Mouse (Mus musculus): ENCODE results near the gene Ubxn6.
"Not testable (repeated sequence)": the region's sequence is repeated elsewhere in the genome, so short reads cannot be mapped to it uniquely, and the experiment has no call there.

Ubxn6 gene

DNA sequence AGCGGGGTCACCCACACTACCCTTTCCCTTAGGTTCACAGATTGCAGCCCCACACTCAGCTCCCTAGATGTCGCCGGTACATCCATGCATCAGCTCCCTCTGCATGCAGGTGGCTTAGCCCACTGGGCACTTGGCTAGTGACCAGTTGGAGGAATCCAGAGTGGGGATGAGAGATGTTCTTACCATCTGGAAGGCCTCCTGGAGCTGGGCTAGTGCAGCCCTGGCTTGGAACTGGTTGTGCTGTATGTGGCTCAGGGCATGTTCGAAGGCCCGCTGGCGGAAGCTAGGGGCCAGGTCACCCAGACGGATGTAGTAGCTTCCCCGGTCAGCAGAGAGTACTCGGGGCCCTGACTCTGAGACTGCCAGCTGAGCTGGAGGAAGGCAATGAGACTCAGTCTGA, 28.1 kb upstream of the Ubxn6 start:
- DNase-seq (ENCODE audit: inconsistent age in 2 of 2, low spot score in 1 of 2), result peak in 1 of 2 experiments; percentile 51

DNA sequence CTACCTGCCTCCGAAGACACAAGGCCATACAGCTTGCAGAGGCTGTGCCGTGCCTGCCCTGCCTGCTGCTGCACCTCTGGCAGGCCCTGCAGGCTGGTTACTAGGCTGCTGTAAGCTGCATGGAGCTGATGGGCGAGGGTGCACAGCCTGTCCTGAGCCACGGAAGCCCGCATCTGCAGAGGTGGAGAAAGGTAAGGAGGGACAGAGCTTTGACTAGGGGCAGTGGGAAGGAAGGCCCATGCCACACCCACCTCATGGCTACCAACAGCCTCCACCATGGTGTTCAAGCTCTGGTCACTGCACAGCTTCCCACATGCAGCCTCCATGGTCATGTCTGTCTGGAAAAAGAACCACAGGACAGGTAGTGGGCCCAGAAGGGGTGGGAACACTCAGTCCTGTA, 27.3 kb upstream of the Ubxn6 start:
- peak in 1 of 2 experiments; percentile 50 for DNase-seq (ENCODE audit: inconsistent age in 2 of 2, low spot score in 1 of 2)

- peak; percentile 50 to 67 for DNase-seq (ENCODE audit: inconsistent age in 2 of 2, low spot score in 1 of 2)
These were observed 26.0 kb upstream of the Ubxn6 start for GRCm38 (mm10) chr17:56100811-56101210.

DNA sequence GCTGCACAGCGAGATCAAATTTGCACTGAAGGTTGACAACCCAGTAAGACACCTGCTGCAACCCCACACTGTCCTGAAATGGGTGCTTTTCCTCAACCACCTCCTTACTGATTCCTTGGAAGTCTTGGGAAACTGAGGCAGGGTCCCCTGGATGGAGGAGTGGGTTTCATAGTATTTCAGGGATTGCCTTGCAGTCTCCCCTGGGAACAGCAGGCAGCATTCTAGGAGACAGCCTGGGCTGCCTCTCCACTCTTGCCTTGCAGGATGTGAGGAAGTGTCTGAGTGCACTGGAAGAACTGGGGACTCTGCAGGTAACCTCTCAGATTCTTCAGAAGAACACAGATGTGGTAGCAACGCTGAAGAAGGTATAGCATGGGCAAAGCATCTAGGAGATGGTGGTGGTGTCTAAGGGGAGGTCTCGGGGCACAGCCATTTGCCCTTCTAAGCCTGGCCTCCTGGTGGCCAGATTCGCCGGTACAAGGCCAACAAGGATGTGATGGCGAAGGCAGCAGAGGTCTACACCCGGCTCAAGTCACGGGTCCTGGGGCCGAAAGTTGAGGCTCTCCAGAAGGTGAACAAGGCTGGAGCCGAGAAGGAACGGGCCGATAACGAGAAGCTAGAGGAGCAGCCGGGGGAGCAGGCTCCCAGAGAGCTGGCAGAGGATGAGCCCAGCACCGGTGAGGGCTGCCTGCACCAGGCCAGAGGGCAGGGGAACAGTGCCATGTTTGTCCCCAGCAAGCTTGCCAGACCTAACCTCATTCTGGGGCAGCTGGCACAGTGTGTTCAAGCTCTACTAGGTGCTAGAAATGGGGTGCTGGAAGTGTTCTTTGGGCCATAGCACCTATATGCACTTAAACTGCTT, 24.1 kb upstream of the Ubxn6 start:
- DNase-seq (ENCODE audit: inconsistent age in 2 of 2, low spot score in 1 of 2), result no peak

DNA sequence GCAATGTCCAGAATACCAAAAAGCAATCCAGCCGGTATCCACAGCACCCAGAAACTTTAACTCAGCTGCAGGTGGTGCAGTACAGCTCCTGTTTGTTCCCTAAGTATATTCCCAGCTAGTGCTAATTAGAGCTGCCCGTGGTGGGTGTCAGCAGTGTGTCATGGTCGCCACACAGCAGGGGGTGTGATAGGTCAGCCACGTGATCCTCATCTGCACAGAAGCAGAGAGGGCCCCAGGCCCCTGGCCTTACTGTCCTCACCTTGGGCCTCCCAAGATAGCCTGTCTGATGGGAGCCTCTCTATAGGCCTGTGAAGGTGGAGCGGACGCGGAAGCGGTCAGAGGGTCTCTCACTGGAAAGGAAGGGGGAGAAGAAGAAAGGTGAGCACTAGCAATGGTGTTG, 23.4 kb upstream of the Ubxn6 start:
- DNase-seq (ENCODE audit: inconsistent age in 2 of 2, low spot score in 1 of 2), result no peak

GRCm38 (mm10) chr17:56096883-56097282, 22.1 kb upstream of the Ubxn6 start:
- DNase-seq (ENCODE audit: inconsistent age in 2 of 2, low spot score in 1 of 2), result no peak

- DNase-seq (ENCODE audit: inconsistent age in 2 of 2, low spot score in 1 of 2), result peak; percentile 67 to 82
These were observed 18.0 kb upstream of the Ubxn6 start for GRCm38 (mm10) chr17:56092794-56093193.

- DNase-seq (ENCODE audit: inconsistent age in 2 of 2, low spot score in 1 of 2), result no peak
These were observed 17.5 kb upstream of the Ubxn6 start for GRCm38 (mm10) chr17:56092312-56092711.

DNA sequence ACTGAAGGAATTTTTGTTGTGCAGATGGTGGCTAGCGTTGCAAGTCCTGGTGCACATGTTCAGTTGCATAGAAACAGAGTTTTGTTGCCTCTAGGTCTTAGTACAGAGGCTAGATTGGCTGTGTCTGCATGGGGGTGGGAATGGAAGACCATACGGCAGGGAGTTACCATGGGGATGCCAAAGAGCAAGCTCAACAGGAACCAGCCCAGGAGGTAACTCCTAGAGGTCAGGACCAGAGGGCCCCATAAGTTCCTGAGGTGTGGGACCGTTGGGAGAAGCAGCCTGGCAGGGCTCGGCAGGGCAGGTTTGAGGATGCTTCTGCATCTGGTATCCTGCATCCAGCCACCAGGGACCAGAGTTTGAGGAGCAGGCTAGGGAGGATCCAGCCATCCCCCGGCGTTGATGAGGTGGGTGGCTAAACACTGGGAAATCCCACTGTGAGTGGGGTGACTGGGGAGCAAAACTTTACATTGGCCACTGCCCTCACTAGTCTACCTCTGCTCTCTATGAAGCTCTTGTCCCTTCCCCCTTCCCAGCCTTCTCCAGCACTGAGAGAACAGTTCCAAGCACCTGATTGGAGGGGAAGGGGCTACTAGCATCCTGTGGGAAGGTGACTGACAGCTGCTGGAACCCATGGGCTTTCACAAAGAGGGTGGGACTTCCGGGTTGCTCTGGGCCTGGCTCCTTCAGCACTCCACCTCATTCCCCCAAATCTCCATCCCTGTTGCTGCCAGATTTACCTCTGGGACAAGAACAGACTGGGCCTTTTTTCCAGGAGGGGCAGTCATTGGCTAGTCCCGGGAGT, 6.2 kb upstream of the Ubxn6 start:
- DNase-seq (ENCODE audit: inconsistent age in 2 of 2, low spot score in 1 of 2), result peak in 1 of 2 experiments; percentile 57

GRCm38 (mm10) chr17:56079921-56080320, 5.1 kb upstream of the Ubxn6 start:
- peak; percentile 52 to 81 for DNase-seq (ENCODE audit: inconsistent age in 2 of 2, low spot score in 1 of 2)

GRCm38 (mm10) chr17:56078880-56079795, 4.3 kb upstream of the Ubxn6 start, which contains the start of gene Hdgfl2:
Hdgfl2 (plus strand) TSS chr17:56079634.
- DNase-seq (ENCODE audit: inconsistent age in 2 of 2, low spot score in 1 of 2), result peak; percentile 100

DNA sequence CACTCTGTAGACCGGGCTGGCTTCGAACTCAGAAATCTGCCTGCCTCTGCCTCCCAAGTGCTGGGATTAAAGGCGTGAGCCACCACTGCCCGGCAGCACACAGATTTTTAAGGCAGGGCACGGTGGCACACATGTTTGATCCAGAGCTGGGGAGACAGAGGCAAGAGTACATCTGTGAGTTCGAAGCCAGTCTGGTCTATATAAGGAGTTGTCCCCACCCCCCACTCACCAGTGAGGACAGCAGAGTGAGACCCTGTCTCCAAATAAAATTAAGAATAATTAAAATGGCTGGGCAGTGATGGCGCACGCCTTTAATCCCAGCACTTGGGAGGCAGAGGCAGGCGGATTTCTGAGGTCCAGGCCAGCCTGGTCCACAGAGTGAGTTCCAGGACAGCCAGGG, 3.5 kb upstream of the Ubxn6 start:
- peak; percentile 62 to 74 for DNase-seq (ENCODE audit: inconsistent age in 2 of 2, low spot score in 1 of 2)

GRCm38 (mm10) chr17:56077523-56077922, 2.7 kb upstream of the Ubxn6 start:
- no peak for DNase-seq (ENCODE audit: inconsistent age in 2 of 2, low spot score in 1 of 2)

GRCm38 (mm10) chr17:56074097-56074826, 566 bp downstream of the Ubxn6 start:
- peak; percentile 91 to 97 for DNase-seq (ENCODE audit: inconsistent age in 2 of 2, low spot score in 1 of 2)

DNA sequence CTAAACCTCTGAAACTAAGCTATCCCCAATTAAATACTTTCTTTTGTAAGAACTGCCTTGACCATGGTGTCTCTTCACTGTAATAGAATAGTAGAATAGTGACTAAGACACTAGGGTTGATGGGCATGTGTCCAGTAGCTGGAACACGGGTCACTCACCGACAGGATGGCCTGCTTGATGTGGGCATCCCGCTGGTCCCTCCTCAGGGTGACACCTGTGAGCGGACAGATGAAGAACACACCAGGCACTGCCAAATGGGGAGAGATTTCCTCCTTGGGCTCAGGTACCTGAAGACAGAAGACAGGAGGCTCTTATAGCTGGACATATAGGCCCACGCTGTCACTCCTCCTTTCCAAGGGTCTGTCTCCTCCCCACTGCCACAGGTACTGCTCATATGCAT, 2.6 kb downstream of the Ubxn6 start:
- DNase-seq (ENCODE audit: inconsistent age in 2 of 2, low spot score in 1 of 2), result no peak

GRCm38 (mm10) chr17:56071126-56071525, 3.7 kb downstream of the Ubxn6 start:
- DNase-seq (ENCODE audit: inconsistent age in 2 of 2, low spot score in 1 of 2), result no peak

- DNase-seq (ENCODE audit: inconsistent age in 2 of 2, low spot score in 1 of 2), result no peak
These were observed 5.8 kb downstream of the Ubxn6 start for GRCm38 (mm10) chr17:56069066-56069465.

DNA sequence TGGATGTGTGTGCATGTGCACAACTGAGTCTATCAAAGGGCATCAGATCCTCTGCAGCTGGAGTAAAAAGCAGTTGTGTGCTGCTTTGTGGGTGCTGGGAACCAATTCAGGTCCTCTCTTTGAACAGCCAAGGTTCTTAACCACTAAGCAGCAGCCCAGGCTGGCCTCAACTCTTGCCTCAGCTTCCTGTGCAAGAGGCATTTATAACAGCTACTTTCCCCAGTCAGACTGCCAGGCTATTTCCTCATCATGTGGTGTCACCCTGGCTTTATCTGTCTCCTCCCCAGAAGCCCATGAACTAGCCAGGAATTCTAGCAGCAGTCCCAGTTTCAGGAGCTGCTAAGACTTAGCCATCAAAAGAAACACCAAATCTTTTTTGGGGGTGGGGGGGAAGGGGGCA, 8.4 kb downstream of the Ubxn6 start:
- peak in 1 of 2 experiments; percentile 33 for DNase-seq (ENCODE audit: inconsistent age in 2 of 2, low spot score in 1 of 2)

GRCm38 (mm10) chr17:56065715-56066114, 9.1 kb downstream of the Ubxn6 start:
- not testable (repeated sequence) for DNase-seq (ENCODE audit: inconsistent age in 2 of 2, low spot score in 1 of 2)

DNA sequence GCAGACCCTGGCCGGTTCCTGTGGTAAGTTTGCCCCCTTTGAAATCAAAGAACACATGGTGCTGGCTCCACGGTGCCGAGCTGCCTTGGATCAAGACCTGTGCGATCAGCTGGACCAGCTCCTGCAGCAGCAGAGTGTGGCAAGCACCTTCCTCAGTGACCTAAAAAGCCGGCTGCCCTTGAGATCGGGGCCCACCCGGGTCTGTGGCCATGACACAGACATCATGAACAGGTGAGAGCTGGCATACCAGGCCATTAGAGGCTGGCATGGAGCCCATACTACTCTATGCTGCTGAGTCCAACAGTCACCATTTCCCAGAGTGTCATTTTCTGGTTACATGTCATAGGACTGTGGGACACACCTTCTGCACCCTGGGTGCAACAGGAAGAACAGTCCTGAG, 12.7 kb downstream of the Ubxn6 start:
- no peak for DNase-seq (ENCODE audit: inconsistent age in 2 of 2, low spot score in 1 of 2)
